Mouse (Mus musculus): ENCODE data around the gene H2-Eb2. TPM values are rescaled to one million over a fixed set of nuclear protein-coding genes. Genes with fewer than 3 reads are reported as not detected.

H2-Eb2 gene
- polyA plus RNA-seq, 1 experiment from 2014 or later: not detected

- H3K36me3 ChIP-seq (ENCODE audit: control insufficient read depth, insufficient read depth): no peaks in the 10 kb centered on the region
- H3K27ac ChIP-seq (ENCODE audit: low read length): no peak overlapping the region
- H3K4me1 ChIP-seq (ENCODE audit: control insufficient read depth, low read depth, low read length): no peaks in the 10 kb centered on the region
- H3K4me2 ChIP-seq (ENCODE audit: low read depth, low read length): no peak overlapping the region
- H3K9ac ChIP-seq (ENCODE audit: low read depth, low read length): no peak overlapping the region
- WGBS (ENCODE audit: insufficient replicate concordance): 49% methylated on average over 3 of the region's 3 CpGs
- H3K27me3 ChIP-seq (ENCODE audit: control insufficient read depth, insufficient read depth, low read depth, low read length): no peaks in the 10 kb centered on the region
- no peaks in the 10 kb centered on the region for H3K9me3 ChIP-seq (replicated peaks; ENCODE audit: control insufficient read depth, low read length)
- no peak for ATAC-seq (ENCODE audit: low read depth)
- no peak overlapping the region for H3K4me3 ChIP-seq (ENCODE audit: low read depth, low read length)
Measured at GRCm38 (mm10) chr17:34326373-34326772, 908 bp downstream of the H2-Eb2 start.

DNA sequence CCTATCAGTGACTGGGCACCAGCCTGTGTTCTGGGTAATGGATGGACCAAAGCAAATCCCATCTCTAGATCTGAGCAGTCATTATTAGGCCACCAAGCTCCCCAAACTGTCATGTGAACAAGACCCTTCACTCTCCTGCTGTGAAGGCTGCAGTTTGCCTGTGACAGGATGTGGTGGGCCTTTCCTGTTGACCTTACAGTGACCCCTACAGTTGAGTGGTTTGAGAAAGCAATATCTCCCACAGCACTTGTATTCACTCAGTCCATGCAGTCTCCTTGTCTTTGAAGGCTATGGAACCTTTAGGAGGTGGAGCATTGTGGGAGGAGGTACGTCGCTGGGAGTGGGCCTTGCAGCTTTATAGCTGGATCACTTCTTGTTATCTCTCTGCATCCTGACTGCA lies 4.3 kb downstream of the H2-Eb2 start:
- no peak for ATAC-seq (ENCODE audit: low read depth)
- Histone ChIP-seq H3K4me3 (ENCODE audit: low read depth, low read length) (no peak overlapping the region), H3K27ac (ENCODE audit: low read length) (no peak overlapping the region), H3K9ac (ENCODE audit: low read depth, low read length) (no peak overlapping the region), H3K36me3 (ENCODE audit: control insufficient read depth, insufficient read depth) (no peaks in the 10 kb centered on the region), H3K4me2 (ENCODE audit: low read depth, low read length) (no peak overlapping the region), H3K9me3 (replicated peaks; ENCODE audit: control insufficient read depth, low read length) (no peaks in the 10 kb centered on the region), H3K4me1 (ENCODE audit: control insufficient read depth, low read depth, low read length) (no peaks in the 10 kb centered on the region), H3K27me3 (ENCODE audit: control insufficient read depth, insufficient read depth, low read depth, low read length) (no peaks in the 10 kb centered on the region)
- WGBS (ENCODE audit: insufficient replicate concordance): 24% methylated on average over 2 of the region's 2 CpGs

GRCm38 (mm10) chr17:34331200-34331599 lies 5.7 kb downstream of the H2-Eb2 start:
- Histone ChIP-seq H3K9ac (ENCODE audit: low read depth, low read length) (no peak overlapping the region), H3K4me3 (ENCODE audit: low read depth, low read length) (no peak overlapping the region), H3K4me1 (ENCODE audit: control insufficient read depth, low read depth, low read length) (no peaks in the 10 kb centered on the region), H3K36me3 (ENCODE audit: control insufficient read depth, insufficient read depth) (no peaks in the 10 kb centered on the region), H3K9me3 (replicated peaks; ENCODE audit: control insufficient read depth, low read length) (no peaks in the 10 kb centered on the region), H3K27me3 (ENCODE audit: control insufficient read depth, insufficient read depth, low read depth, low read length) (no peaks in the 10 kb centered on the region), H3K27ac (ENCODE audit: low read length) (no peak overlapping the region), H3K4me2 (ENCODE audit: low read depth, low read length) (no peak overlapping the region)
- ATAC-seq (ENCODE audit: low read depth): no peak
- 75% methylated on average over 1 of the region's 1 CpGs for WGBS (ENCODE audit: insufficient replicate concordance)

- no peak for ATAC-seq (ENCODE audit: low read depth)
- Histone ChIP-seq H3K9me3 (replicated peaks; ENCODE audit: control insufficient read depth, low read length) (no peaks in the 10 kb centered on the region), H3K27me3 (ENCODE audit: control insufficient read depth, insufficient read depth, low read depth, low read length) (no peaks in the 10 kb centered on the region), H3K9ac (ENCODE audit: low read depth, low read length) (no peak overlapping the region), H3K36me3 (ENCODE audit: control insufficient read depth, insufficient read depth) (no peaks in the 10 kb centered on the region), H3K4me1 (ENCODE audit: control insufficient read depth, low read depth, low read length) (no peaks in the 10 kb centered on the region), H3K4me2 (ENCODE audit: low read depth, low read length) (no peak overlapping the region), H3K27ac (ENCODE audit: low read length) (no peak overlapping the region), H3K4me3 (ENCODE audit: low read depth, low read length) (no peak overlapping the region)
- WGBS (ENCODE audit: insufficient replicate concordance): 18% methylated on average over 3 of the region's 3 CpGs
Measured at GRCm38 (mm10) chr17:34340619-34341402, 15.3 kb downstream of the H2-Eb2 start.

DNA sequence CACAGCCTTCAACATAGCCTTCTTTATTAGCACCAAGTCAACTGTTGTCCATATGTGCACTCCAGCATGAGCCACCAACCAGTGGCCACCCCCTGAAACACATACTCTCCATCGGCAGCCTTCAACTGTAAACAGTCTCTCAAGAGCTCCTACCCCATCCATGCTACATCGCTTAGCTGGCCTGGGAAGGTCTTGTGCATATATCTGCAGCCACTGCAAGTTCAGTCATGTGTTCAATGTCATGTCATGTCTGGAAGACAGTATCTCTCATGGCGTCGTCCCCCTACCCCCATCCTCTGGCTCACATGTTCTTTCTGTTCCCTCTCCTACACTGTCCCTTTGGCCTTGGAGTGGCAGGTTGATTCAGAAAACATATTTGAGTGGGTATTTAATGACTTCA lies 19.4 kb downstream of the H2-Eb2 start:
- WGBS (ENCODE audit: insufficient replicate concordance): 69% methylated on average over 4 of the region's 4 CpGs
- no peaks in the 10 kb centered on the region for H3K27me3 ChIP-seq (ENCODE audit: control insufficient read depth, insufficient read depth, low read depth, low read length)
- H3K4me2 ChIP-seq (ENCODE audit: low read depth, low read length): no peak overlapping the region
- H3K9ac ChIP-seq (ENCODE audit: low read depth, low read length): no peak overlapping the region
- H3K36me3 ChIP-seq (ENCODE audit: control insufficient read depth, insufficient read depth): no peaks in the 10 kb centered on the region
- H3K4me1 ChIP-seq (ENCODE audit: control insufficient read depth, low read depth, low read length): no peaks in the 10 kb centered on the region
- no peak overlapping the region for H3K4me3 ChIP-seq (ENCODE audit: low read depth, low read length)
- no peaks in the 10 kb centered on the region for H3K9me3 ChIP-seq (replicated peaks; ENCODE audit: control insufficient read depth, low read length)
- no peak overlapping the region for H3K27ac ChIP-seq (ENCODE audit: low read length)
- ATAC-seq (ENCODE audit: low read depth): no peak

DNA sequence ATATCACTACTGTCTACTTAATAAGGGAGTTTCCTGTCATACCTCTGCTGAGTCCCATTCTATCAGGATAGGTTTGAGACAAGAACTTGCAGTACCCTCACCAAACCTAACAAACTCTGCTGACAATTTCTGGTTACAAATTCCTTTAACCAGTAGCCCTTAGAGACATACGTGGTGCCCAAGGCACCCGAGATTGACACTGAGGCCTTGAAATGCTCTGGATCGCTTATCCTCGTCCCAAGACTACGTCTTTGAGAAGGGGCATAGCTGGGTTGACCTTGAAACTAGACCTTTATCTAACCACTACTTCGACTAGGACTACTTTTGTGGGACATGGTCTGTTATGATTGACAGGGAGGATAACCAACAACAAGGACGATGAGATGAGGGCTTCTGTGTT lies 20.0 kb downstream of the H2-Eb2 start:
- no peak overlapping the region for H3K27ac ChIP-seq (ENCODE audit: low read length)
- no peaks in the 10 kb centered on the region for H3K4me1 ChIP-seq (ENCODE audit: control insufficient read depth, low read depth, low read length)
- H3K9me3 ChIP-seq (replicated peaks; ENCODE audit: control insufficient read depth, low read length): no peaks in the 10 kb centered on the region
- H3K4me3 ChIP-seq (ENCODE audit: low read depth, low read length): no peak overlapping the region
- 56% methylated on average over 7 of the region's 7 CpGs for WGBS (ENCODE audit: insufficient replicate concordance)
- no peaks in the 10 kb centered on the region for H3K27me3 ChIP-seq (ENCODE audit: control insufficient read depth, insufficient read depth, low read depth, low read length)
- H3K9ac ChIP-seq (ENCODE audit: low read depth, low read length): no peak overlapping the region
- no peak for ATAC-seq (ENCODE audit: low read depth)
- no peaks in the 10 kb centered on the region for H3K36me3 ChIP-seq (ENCODE audit: control insufficient read depth, insufficient read depth)
- no peak overlapping the region for H3K4me2 ChIP-seq (ENCODE audit: low read depth, low read length)

- no peaks in the 10 kb centered on the region for H3K4me1 ChIP-seq (ENCODE audit: control insufficient read depth, low read depth, low read length)
- no peak for ATAC-seq (ENCODE audit: low read depth)
- 27% methylated on average over 3 of the region's 3 CpGs for WGBS (ENCODE audit: insufficient replicate concordance)
- no peak overlapping the region for H3K9ac ChIP-seq (ENCODE audit: low read depth, low read length)
- H3K36me3 ChIP-seq (ENCODE audit: control insufficient read depth, insufficient read depth): no peaks in the 10 kb centered on the region
- no peak overlapping the region for H3K4me3 ChIP-seq (ENCODE audit: low read depth, low read length)
- H3K27ac ChIP-seq (ENCODE audit: low read length): no peak overlapping the region
- no peak overlapping the region for H3K4me2 ChIP-seq (ENCODE audit: low read depth, low read length)
- H3K9me3 ChIP-seq (replicated peaks; ENCODE audit: control insufficient read depth, low read length): no peaks in the 10 kb centered on the region
- H3K27me3 ChIP-seq (ENCODE audit: control insufficient read depth, insufficient read depth, low read depth, low read length): no peaks in the 10 kb centered on the region
Measured at GRCm38 (mm10) chr17:34346041-34346440, 20.6 kb downstream of the H2-Eb2 start.

DNA sequence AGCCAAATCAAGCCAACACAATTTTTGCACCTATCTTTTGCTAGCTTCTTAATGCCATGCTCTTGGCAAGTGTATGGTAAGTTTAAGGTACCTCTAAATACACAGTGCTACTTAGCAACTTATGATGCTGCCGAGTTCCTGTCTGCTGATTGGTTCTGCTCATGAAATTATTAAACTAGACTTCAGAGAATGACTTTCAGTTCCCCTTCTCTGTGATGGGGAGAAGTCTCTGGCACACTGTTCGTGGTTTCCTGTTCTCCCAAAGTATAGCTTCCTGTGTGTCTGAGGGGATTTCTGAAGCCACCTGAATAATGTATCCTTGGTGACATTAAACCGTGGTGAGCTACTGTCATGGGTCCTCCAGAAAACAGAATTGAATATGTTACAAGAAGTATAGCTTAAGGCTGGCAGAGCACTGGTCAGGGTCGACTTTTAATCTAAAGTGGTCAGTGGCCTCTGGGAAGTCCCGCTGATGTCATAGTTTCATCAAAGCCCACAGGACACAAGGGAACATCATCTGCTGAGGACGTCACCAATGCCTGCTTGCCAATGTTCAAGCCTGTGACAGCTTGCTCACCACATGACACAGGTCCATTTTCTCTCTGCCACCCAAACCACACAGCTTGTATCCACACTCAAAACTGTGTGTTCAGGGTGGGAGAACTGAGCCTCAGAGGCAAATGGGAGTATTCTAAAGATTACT lies 22.3 kb downstream of the H2-Eb2 start:
- no peak overlapping the region for H3K4me2 ChIP-seq (ENCODE audit: low read depth, low read length)
- 33% methylated on average over 6 of the region's 6 CpGs for WGBS (ENCODE audit: insufficient replicate concordance)

DNA sequence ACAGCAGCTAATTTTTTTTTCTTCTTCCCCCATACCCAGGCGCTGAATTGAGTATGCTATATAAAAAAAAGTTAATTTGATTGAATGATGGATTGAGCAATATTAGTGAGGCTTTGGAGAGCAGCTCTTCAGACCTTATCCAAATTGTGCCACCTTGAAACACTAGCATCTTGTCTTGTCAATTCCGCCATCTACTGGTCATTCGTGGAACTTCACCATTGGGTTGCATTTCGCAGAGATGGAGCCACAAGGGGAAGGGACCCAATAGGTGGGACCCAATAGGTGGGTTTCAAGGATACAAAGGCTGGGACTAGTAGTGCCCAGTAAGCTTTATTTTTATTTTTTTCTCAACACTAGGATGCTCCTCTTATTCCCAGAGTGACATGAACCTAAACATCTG lies 24.0 kb downstream of the H2-Eb2 start:
- Histone ChIP-seq H3K27ac (ENCODE audit: low read length) (no peak overlapping the region), H3K9me3 (replicated peaks; ENCODE audit: control insufficient read depth, low read length) (no peaks in the 10 kb centered on the region), H3K4me3 (ENCODE audit: low read depth, low read length) (no peak overlapping the region), H3K4me2 (ENCODE audit: low read depth, low read length) (no peak overlapping the region), H3K4me1 (ENCODE audit: control insufficient read depth, low read depth, low read length) (no peaks in the 10 kb centered on the region), H3K27me3 (ENCODE audit: control insufficient read depth, insufficient read depth, low read depth, low read length) (no peaks in the 10 kb centered on the region), H3K9ac (ENCODE audit: low read depth, low read length) (no peak overlapping the region), H3K36me3 (ENCODE audit: control insufficient read depth, insufficient read depth) (no peaks in the 10 kb centered on the region)
- ATAC-seq (ENCODE audit: low read depth): no peak
- 6% methylated on average over 4 of the region's 4 CpGs for WGBS (ENCODE audit: insufficient replicate concordance)

More for the DNA sequence above, 22.3 kb downstream of the H2-Eb2 start:
- Histone ChIP-seq H3K27ac (ENCODE audit: low read length) (no peak overlapping the region), H3K36me3 (ENCODE audit: control insufficient read depth, insufficient read depth) (no peaks in the 10 kb centered on the region), H3K4me3 (ENCODE audit: low read depth, low read length) (no peak overlapping the region), H3K9ac (ENCODE audit: low read depth, low read length) (no peak overlapping the region), H3K27me3 (ENCODE audit: control insufficient read depth, insufficient read depth, low read depth, low read length) (no peaks in the 10 kb centered on the region), H3K9me3 (replicated peaks; ENCODE audit: control insufficient read depth, low read length) (no peaks in the 10 kb centered on the region), H3K4me1 (ENCODE audit: control insufficient read depth, low read depth, low read length) (no peaks in the 10 kb centered on the region)
- no peak for ATAC-seq (ENCODE audit: low read depth)
